Comparison of ENCODE assay signal across 8 mouse cellular contexts in genomic region chr11:17460024-17460919, GRCm38 (mm10).
DNase-seq lines count a peak whose midpoint lies in the region; ATAC-seq lines count a peak whose summit lies in the region.

No protein-coding gene starts in this region.

- no peaks in the 10 kb centered on the region for H3K27me3 ChIP-seq in hindbrain, embryonic 13.5 days
- peaks cover 10% of the 10 kb centered on the region for H3K27me3 ChIP-seq in limb, embryonic 15.5 days
- H3K27me3 ChIP-seq in neural tube, embryonic 14.5 days (ENCODE audit: control insufficient read depth, insufficient read depth, low read length): no peaks in the 10 kb centered on the region

- no peak overlapping the region for H3K4me3 ChIP-seq in hindbrain, embryonic 13.5 days
- H3K4me3 ChIP-seq in limb, embryonic 15.5 days: peak overlapping the region; percentile 13; the same call in 1 of the 2 replicates
- no peak overlapping the region for H3K4me3 ChIP-seq in neural tube, embryonic 14.5 days (ENCODE audit: low read depth, low read length)

- H3K4me1 ChIP-seq in hindbrain, embryonic 13.5 days (replicated peaks): peaks cover 10% of the 10 kb centered on the region
- peaks cover 3% of the 10 kb centered on the region; the same call in 1 of the 2 replicates for H3K4me1 ChIP-seq in limb, embryonic 15.5 days
- H3K4me1 ChIP-seq in neural tube, embryonic 14.5 days (ENCODE audit: control insufficient read depth, insufficient read depth, low read length): no peaks in the 10 kb centered on the region; the same call in 1 of the 2 replicates

- no peaks in the 10 kb centered on the region for H3K36me3 ChIP-seq in hindbrain, embryonic 13.5 days
- no peaks in the 10 kb centered on the region for H3K36me3 ChIP-seq in limb, embryonic 15.5 days
- H3K36me3 ChIP-seq in neural tube, embryonic 14.5 days (ENCODE audit: control insufficient read depth, insufficient read depth, low read length): no peaks in the 10 kb centered on the region

- intact Hi-C loops in gastrocnemius, postnatal 36 days (cut with DNase I): no loop called here

- H3K9ac ChIP-seq in hindbrain, embryonic 13.5 days: 0 out of 2 replicates have a peak overlapping the region, but pooled peaks have one; percentile 13
- H3K9ac ChIP-seq in limb, embryonic 15.5 days: no peak overlapping the region
- no peak overlapping the region for H3K9ac ChIP-seq in neural tube, embryonic 14.5 days (replicated peaks; ENCODE audit: low read depth, low read length)

- no peak for DNase-seq in frontal cortex, postnatal 25 days (ENCODE audit: low spot score in 2 of 2)
- peak; percentile 24 for DNase-seq in adipocyte (ENCODE audit: low spot score)
- peak; percentile 36 for DNase-seq in fat pad, adult 2 months (ENCODE audit: extremely low read depth, low read depth, low spot score)
- DNase-seq in gastrocnemius, postnatal 36 days: no peak

- peak; percentile 91 for ATAC-seq in frontal cortex, adult (ENCODE audit: low TSS enrichment)
- ATAC-seq in hindbrain, embryonic 13.5 days (ENCODE audit: low FRiP score): peak; percentile 81
- no peak for ATAC-seq in limb, embryonic 15.5 days (ENCODE audit: insufficient number of reproducible peaks, low FRiP score, low TSS enrichment, low read depth)
- peak; percentile 60; the same call in 1 of the 2 replicates for ATAC-seq in neural tube, embryonic 14.5 days (ENCODE audit: low read depth)

- H3K27ac ChIP-seq in hindbrain, embryonic 13.5 days: peak overlapping the region; percentile 49; the same call in 1 of the 2 replicates
- no peak overlapping the region for H3K27ac ChIP-seq in limb, embryonic 15.5 days
- no peak overlapping the region; the same call in 1 of the 2 replicates for H3K27ac ChIP-seq in neural tube, embryonic 14.5 days (ENCODE audit: low read depth, low read length)

- WGBS in hindbrain, embryonic 13.5 days: 3% methylated on average over 11 of the region's 11 CpGs
- 22% methylated on average over 11 of the region's 11 CpGs for WGBS in limb, embryonic 15.5 days
- WGBS in neural tube, embryonic 14.5 days: 12% methylated on average over 11 of the region's 11 CpGs

- peak overlapping the region; percentile 34 for H3K4me2 ChIP-seq in hindbrain, embryonic 13.5 days
- H3K4me2 ChIP-seq in limb, embryonic 15.5 days: peak overlapping the region; percentile 34; the same call in 1 of the 2 replicates
- H3K4me2 ChIP-seq in neural tube, embryonic 14.5 days (ENCODE audit: low read depth, low read length): peak overlapping the region; percentile 14

- no peaks in the 10 kb centered on the region for H3K9me3 ChIP-seq in hindbrain, embryonic 13.5 days
- no peaks in the 10 kb centered on the region for H3K9me3 ChIP-seq in limb, embryonic 15.5 days
- H3K9me3 ChIP-seq in neural tube, embryonic 14.5 days (ENCODE audit: control insufficient read depth, low read length): no peaks in the 10 kb centered on the region

Comparison
In these comparisons a context has a peak if more than half of its experiments do, and no peak if none do; other contexts are left out.
1. DNase-seq: peak in adipocyte (single experiment) and fat pad, adult 2 months (single experiment); none in frontal cortex, postnatal 25 days (0 of 2) and gastrocnemius, postnatal 36 days (0 of 2).
2. Peak in every context shown above with its lines, with median percentiles within 50 percentile points of each other: H3K4me2 ChIP-seq.